15 mouse cellular contexts compared by ENCODE assay signal in genomic region chr11:53655043-53655442, GRCm38 (mm10). TPM values are rescaled to one million over a fixed set of nuclear protein-coding genes. Genes with fewer than 3 reads are reported as not detected.
A peak's percentile ranks its signal among the peaks of the same experiment; 100 is the strongest.
DNase-seq lines count a peak whose midpoint lies in the region; ATAC-seq and TF ChIP-seq lines count a peak whose summit lies in the region.
"Had no signal": no experiment of that assay in that cellular context is flagged by ENCODE, and none has a peak within 500 bp of the region (broad histone marks: within the 10 kb centered on the region; RNA-seq: fewer than 3 reads in every experiment).

No protein-coding gene starts in this region.

- peak; percentile 95 for DNase-seq in CH12.LX (ENCODE audit: extremely low read depth)
- DNase-seq in heart, postnatal 0 days (ENCODE audit: low spot score) = peak; percentile 77
- DNase-seq in left cerebral cortex, postnatal 4 days = no peak
- DNase-seq in cerebellum, adult 9-11 months = no peak
- DNase-seq in adrenal gland, postnatal 14 days = no peak
- DNase-seq: layer of hippocampus, adult 9-11 months had no signal

- H3K4me3 ChIP-seq in CH12.LX (replicated peaks in 1 of 3; ENCODE audit: low read depth in 2 of 3, low read length in 2 of 3, poor library complexity in 1 of 3) = no peak overlapping the region
- no peak overlapping the region for H3K4me3 ChIP-seq in heart, postnatal 0 days (ENCODE audit: low read depth, low read length)
- H3K4me3 ChIP-seq in liver, embryonic 15.5 days (replicated peaks) = no peak overlapping the region
- H3K4me3 ChIP-seq in midbrain, embryonic 15.5 days = no peak overlapping the region
- H3K4me3 ChIP-seq: limb, embryonic 13.5 days had no signal

- H3K27me3 ChIP-seq in CH12.LX (replicated peaks) = no peaks in the 10 kb centered on the region
- H3K27me3 ChIP-seq in heart, postnatal 0 days (ENCODE audit: control insufficient read depth, insufficient read depth, low read length) = no peaks in the 10 kb centered on the region
- H3K27me3 ChIP-seq in liver, embryonic 15.5 days = no peaks in the 10 kb centered on the region
- no peaks in the 10 kb centered on the region for H3K27me3 ChIP-seq in midbrain, embryonic 15.5 days (replicated peaks)
- H3K27me3 ChIP-seq: limb, embryonic 13.5 days had no signal

- TF ChIP-seq RAD21 in CH12.LX (IDR thresholded peaks at IDR 0.05; ENCODE audit: low read depth, low read length) = no peak; the same call in none of the 2 replicates

- H3K36me3 ChIP-seq in CH12.LX (replicated peaks in 1 of 2; ENCODE audit: control insufficient read depth in 1 of 2, insufficient read depth in 1 of 2, low read length in 1 of 2) = peaks cover 49 to 60% of the 10 kb centered on the region in 2 experiments
- peaks cover 36% of the 10 kb centered on the region for H3K36me3 ChIP-seq in heart, postnatal 0 days (replicated peaks; ENCODE audit: control insufficient read depth, insufficient read depth, low read length)
- peaks cover 49% of the 10 kb centered on the region for H3K36me3 ChIP-seq in liver, embryonic 15.5 days (replicated peaks)
- no peaks in the 10 kb centered on the region for H3K36me3 ChIP-seq in midbrain, embryonic 15.5 days (replicated peaks)

- TF ChIP-seq CTCF in CH12.LX (conservative IDR thresholded peaks at IDR 0.05 in 1 of 2, IDR thresholded peaks at IDR 0.05 in 1 of 2; ENCODE audit: low read depth in 2 of 2, low read length in 2 of 2) = no peak
- no peak for TF ChIP-seq CTCF in heart, postnatal 0 days (IDR thresholded peaks at IDR 0.05; ENCODE audit: low read depth)

- peaks cover 6% of the 10 kb centered on the region for H3K79me2 ChIP-seq in CH12.LX (replicated peaks; ENCODE audit: control insufficient read depth, extremely low read depth, insufficient read depth, poor library complexity, severe bottlenecking)

- TF ChIP-seq POLR2A in CH12.LX (IDR thresholded peaks at IDR 0.05; ENCODE audit: low read depth, low read length) = peak; percentile 54

- in situ Hi-C loops in CH12.LX (cut with MboI; ENCODE audit: low pct_ligation_motif_present, low pct_unique_long_range_greater_than_20kb, low sequenced_read_pairs) = no loop called here

- H3K9me3 ChIP-seq in CH12.LX (replicated peaks; ENCODE audit: low read length) = no peaks in the 10 kb centered on the region
- H3K9me3 ChIP-seq in heart, postnatal 0 days (replicated peaks; ENCODE audit: control insufficient read depth, low read length) = no peaks in the 10 kb centered on the region
- no peaks in the 10 kb centered on the region for H3K9me3 ChIP-seq in liver, embryonic 15.5 days (replicated peaks)
- H3K9me3 ChIP-seq in midbrain, embryonic 15.5 days = no peaks in the 10 kb centered on the region
- H3K9me3 ChIP-seq: limb, embryonic 13.5 days had no signal

- peak overlapping the region; percentile 78 for H3K27ac ChIP-seq in CH12.LX (ENCODE audit: insufficient read depth, low read depth)
- no peak overlapping the region for H3K27ac ChIP-seq in heart, postnatal 0 days (ENCODE audit: low read depth)
- H3K27ac ChIP-seq in liver, embryonic 15.5 days (replicated peaks) = peak overlapping the region; percentile 49; the same call in 1 of the 2 replicates
- H3K27ac ChIP-seq in midbrain, embryonic 15.5 days = no peak overlapping the region
- H3K27ac ChIP-seq: limb, embryonic 13.5 days had no signal

- intact Hi-C loops in left cerebral cortex, postnatal 4 days (cut with DNase I) = no loop called here

- WGBS in heart, postnatal 0 days = 8% methylated on average over 5 of the region's 5 CpGs
- WGBS in liver, embryonic 15.5 days (ENCODE audit: insufficient replicate concordance) = 17% methylated on average over 5 of the region's 5 CpGs
- 94% methylated on average over 5 of the region's 5 CpGs for WGBS in midbrain, embryonic 15.5 days

- dilution Hi-C loops in CH12.LX (cut with MboI; ENCODE audit: extremely low pct_ligation_motif_present, extremely low pct_unique_long_range_greater_than_20kb, low sequenced_read_pairs) = no loop called here

- H3K4me1 ChIP-seq in CH12.LX (ENCODE audit: control insufficient read depth in 1 of 2, insufficient read depth in 2 of 2) = peaks cover 22 to 62% of the 10 kb centered on the region in 2 experiments
- H3K4me1 ChIP-seq in heart, postnatal 0 days (ENCODE audit: control insufficient read depth, insufficient read depth) = peaks cover 21% of the 10 kb centered on the region
- peaks cover 37% of the 10 kb centered on the region for H3K4me1 ChIP-seq in liver, embryonic 15.5 days (replicated peaks)
- H3K4me1 ChIP-seq in midbrain, embryonic 15.5 days = no peaks in the 10 kb centered on the region
- H3K4me1 ChIP-seq: limb, embryonic 13.5 days had no signal

- peak; percentile 77 for ATAC-seq in common myeloid progenitor, adult 5-6 weeks (replicated peaks; ENCODE audit: low read depth, poor library complexity, severe bottlenecking)
- peak; percentile 93 for ATAC-seq in heart, postnatal 0 days (ENCODE audit: insufficient read depth, low read depth)
- ATAC-seq in liver, embryonic 15.5 days (ENCODE audit: insufficient read depth) = peak; percentile 79
- ATAC-seq in midbrain, embryonic 15.5 days (replicated peaks) = no peak

- peak overlapping the region; percentile 79 for H3K4me2 ChIP-seq in CH12.LX (ENCODE audit: insufficient read depth, low read depth, poor library complexity, severe bottlenecking)
- H3K4me2 ChIP-seq in heart, postnatal 0 days (ENCODE audit: low read depth, low read length) = no peak overlapping the region; the same call in 1 of the 2 replicates
- no peak overlapping the region; the same call in 1 of the 2 replicates for H3K4me2 ChIP-seq in liver, embryonic 15.5 days
- H3K4me2 ChIP-seq in midbrain, embryonic 15.5 days = no peak overlapping the region
- H3K4me2 ChIP-seq: limb, embryonic 13.5 days had no signal

- peak; percentile 60 for TF ChIP-seq EP300 in CH12.LX (IDR thresholded peaks at IDR 0.05; ENCODE audit: low read length)
- no peak for TF ChIP-seq EP300 in heart, postnatal 0 days (IDR thresholded peaks at IDR 0.05; ENCODE audit: low read depth)

- peak overlapping the region; percentile 55 for H3K9ac ChIP-seq in CH12.LX (ENCODE audit: insufficient read depth, low read depth)
- H3K9ac ChIP-seq in heart, postnatal 0 days (replicated peaks; ENCODE audit: low read depth, low read length) = 0 out of 2 replicates have a peak overlapping the region, but pooled peaks have one; percentile 4
- no peak overlapping the region for H3K9ac ChIP-seq in liver, embryonic 15.5 days
- H3K9ac ChIP-seq in midbrain, embryonic 15.5 days = no peak overlapping the region
- H3K9ac ChIP-seq: limb, embryonic 13.5 days had no signal

TF ChIP-seq in CH12.LX, 34 proteins besides CTCF, POLR2A, EP300 and RAD21 (continues in another document):
- TF ChIP-seq JUND (conservative IDR thresholded peaks at IDR 0.05; ENCODE audit: low read depth, low read length) = peak; percentile 57; the same call in 1 of the 2 replicates
- peak; percentile 91 for TF ChIP-seq JUN (IDR thresholded peaks at IDR 0.05; ENCODE audit: insufficient read depth, low read depth, low read length)
- TF ChIP-seq PAX5 (IDR thresholded peaks at IDR 0.05; ENCODE audit: low read length) = no peak
- peak; percentile 25 for TF ChIP-seq CHD2 (IDR thresholded peaks at IDR 0.05; ENCODE audit: low read length)
- TF ChIP-seq ETS1 (conservative IDR thresholded peaks at IDR 0.05; ENCODE audit: low read depth, low read length) = peak; percentile 96
- TF ChIP-seq MAZ (IDR thresholded peaks at IDR 0.05; ENCODE audit: low read depth, low read length) = peak; percentile 82; the same call in 1 of the 2 replicates
- TF ChIP-seq HCFC1 (IDR thresholded peaks at IDR 0.05; ENCODE audit: low read depth, low read length) = peak; percentile 36; the same call in 1 of the 2 replicates
- peak; percentile 28; the same call in 1 of the 2 replicates for TF ChIP-seq ZMIZ1 (IDR thresholded peaks at IDR 0.05; ENCODE audit: low read depth, low read length)
- no peak; the same call in 1 of the 2 replicates for TF ChIP-seq MAFK (IDR thresholded peaks at IDR 0.05; ENCODE audit: insufficient replicate concordance, low read length)

RNA-seq across cellular contexts. Expression of gene Il13, which starts 20.5 kb away (rescaled TPM):
- total RNA-seq in CH12.LX (2012; rRNA removed) (1.8 and 2.8 TPM in 2 replicates), CH12.LX (2014; rRNA removed) (3.4 and 4.8 TPM in 2 replicates)
- 2.8 and 3.6 TPM in 2 replicates for polyA plus RNA-seq in CH12.LX (2012; ENCODE audit: insufficient read length, low read depth)
- total RNA-seq in common myeloid progenitor, adult 5-6 weeks (2017) = 2.1 TPM in 1 of 2 replicates, not detected in the other
- total RNA-seq in heart, postnatal 0 days (2014; rRNA removed; ENCODE audit: low replicate concordance) = not detected in 2 replicates
- not detected in 2 replicates for polyA plus RNA-seq in heart, postnatal 0 days (2015; fragmentation: Nextera tagmentation; extraction: Ambion mirVana)
- polyA plus RNA-seq in liver, embryonic 15.5 days (2015; fragmentation: Nextera tagmentation; extraction: Ambion mirVana) = not detected in 2 replicates
- not detected for total RNA-seq in left cerebral cortex, postnatal 4 days (2021)
- not detected in 2 replicates for total RNA-seq in adrenal gland, postnatal 14 days (2021)
- not detected in 2 replicates for polyA plus RNA-seq in midbrain, embryonic 15.5 days (2015; fragmentation: Nextera tagmentation; extraction: Ambion mirVana)
- total RNA-seq: heart, postnatal 36 days; neutrophil, adult 5-6 weeks had no signal
- polyA plus RNA-seq: cortical plate, adult 2 months; kidney, embryonic 14.5 days; stomach, embryonic 14.5 days had no signal

RNA-seq across cellular contexts. Expression of gene Il4, which starts 36.6 kb away (rescaled TPM):
- total RNA-seq in CH12.LX (2012; rRNA removed) (26.3 and 35.6 TPM in 2 replicates), CH12.LX (2014; rRNA removed) (75.5 and 83.1 TPM in 2 replicates)
- polyA plus RNA-seq in CH12.LX (2012; ENCODE audit: insufficient read length, low read depth) = 19.5 and 24.5 TPM in 2 replicates
- 0.73 TPM in 1 of 2 replicates, not detected in the other for total RNA-seq in common myeloid progenitor, adult 5-6 weeks (2017)
- total RNA-seq in heart, postnatal 0 days (2014; rRNA removed; ENCODE audit: low replicate concordance) = not detected in 2 replicates
- polyA plus RNA-seq in heart, postnatal 0 days (2015; fragmentation: Nextera tagmentation; extraction: Ambion mirVana) = 0.30 TPM in 1 of 2 replicates, not detected in the other
- polyA plus RNA-seq in liver, embryonic 15.5 days (2015; fragmentation: Nextera tagmentation; extraction: Ambion mirVana) = 0.35 and 0.52 TPM in 2 replicates
- total RNA-seq in left cerebral cortex, postnatal 4 days (2021) = not detected
- not detected in 2 replicates for total RNA-seq in adrenal gland, postnatal 14 days (2021)
- polyA plus RNA-seq in midbrain, embryonic 15.5 days (2015; fragmentation: Nextera tagmentation; extraction: Ambion mirVana) = 5.3 and 5.6 TPM in 2 replicates
- total RNA-seq: heart, postnatal 36 days had no signal
- polyA plus RNA-seq: cortical plate, adult 2 months had no signal

RNA-seq across cellular contexts. Expression of gene Rad50, which starts 52.1 kb away (rescaled TPM):
- 45.3 and 48.2 TPM in 2 replicates for total RNA-seq in CH12.LX (2012; rRNA removed)
- 36.0 and 39.6 TPM in 2 replicates for total RNA-seq in CH12.LX (2014; rRNA removed)
- 53.6 and 55.2 TPM in 2 replicates for polyA plus RNA-seq in CH12.LX (2012; ENCODE audit: insufficient read length, low read depth)
- 110 and 112 TPM in 2 replicates for total RNA-seq in common myeloid progenitor, adult 5-6 weeks (2017)
- total RNA-seq in heart, postnatal 0 days (2014; rRNA removed; ENCODE audit: low replicate concordance) = 4.6 and 5.9 TPM in 2 replicates
- 13.5 and 14.9 TPM in 2 replicates for polyA plus RNA-seq in heart, postnatal 0 days (2015; fragmentation: Nextera tagmentation; extraction: Ambion mirVana)
- 11.8 and 12.7 TPM in 2 replicates for polyA plus RNA-seq in liver, embryonic 15.5 days (2015; fragmentation: Nextera tagmentation; extraction: Ambion mirVana)
- 10 to 100 TPM; 10.1 to 11.3 TPM for total RNA-seq in left cerebral cortex, postnatal 4 days (2021)
- 15.8 and 17.7 TPM in 2 replicates for total RNA-seq in adrenal gland, postnatal 14 days (2021)
- polyA plus RNA-seq in midbrain, embryonic 15.5 days (2015; fragmentation: Nextera tagmentation; extraction: Ambion mirVana) = 10.5 and 11.5 TPM in 2 replicates

Comparison
In these comparisons a context has a peak if more than half of its experiments do, and no peak if none do; other contexts are left out.
1. DNase-seq: peak in CH12.LX (single experiment) and heart, postnatal 0 days (single experiment); none in left cerebral cortex, postnatal 4 days (single experiment), cerebellum, adult 9-11 months (single experiment) and adrenal gland, postnatal 14 days (single experiment).
2. H3K27ac ChIP-seq: peak in CH12.LX (single experiment) and liver, embryonic 15.5 days (single experiment); none in heart, postnatal 0 days (single experiment) and midbrain, embryonic 15.5 days (single experiment).
3. H3K9ac ChIP-seq: peak in CH12.LX (single experiment) and heart, postnatal 0 days (single experiment); none in liver, embryonic 15.5 days (single experiment) and midbrain, embryonic 15.5 days (single experiment).
4. RNA of gene Il4, which starts 36.6 kb away (total RNA-seq): 26.3 to 83.1 TPM in CH12.LX; 0.73 TPM in common myeloid progenitor, adult 5-6 weeks, not detected in heart, postnatal 0 days, not detected in left cerebral cortex, postnatal 4 days and not detected in adrenal gland, postnatal 14 days; every median in the first group is over 10 times any median in the second.